Mouse (Mus musculus) layer of hippocampus, postnatal 36 days (tissue): ENCODE results near the gene Rps6. TPM values are rescaled to one million over a fixed set of nuclear protein-coding genes. Genes with fewer than 3 reads are reported as not detected.
"Not testable (repeated sequence)": the region's sequence is repeated elsewhere in the genome, so short reads cannot be mapped to it uniquely, and the experiment has no call there.

Experiments
- DNase-seq, 2 experiments: peaks; one replicate each; pipeline ENCODE4 v3.0.0; 2022
- total RNA-seq, 2 experiments: library from RNA; stranded (reverse); gene quantifications; 2 replicates each; pipeline ENCODE4 v1.2.3; 2021

The Rps6 gene
- total RNA-seq, 2 experiments from 2014 or later = 412 to 432 TPM

GRCm38 (mm10) chr4:86851331-86851730 is 5.9 kb downstream of the Rps6 start:
- no peak for DNase-seq

- DNase-seq = no peak
Measured at GRCm38 (mm10) chr4:86847246-86847645, 10.0 kb downstream of the Rps6 start.

- DNase-seq = no peak
Measured at GRCm38 (mm10) chr4:86845384-86845783, 11.8 kb downstream of the Rps6 start.

GRCm38 (mm10) chr4:86841141-86841540 is 16.1 kb downstream of the Rps6 start:
- DNase-seq = not testable (repeated sequence)

DNA sequence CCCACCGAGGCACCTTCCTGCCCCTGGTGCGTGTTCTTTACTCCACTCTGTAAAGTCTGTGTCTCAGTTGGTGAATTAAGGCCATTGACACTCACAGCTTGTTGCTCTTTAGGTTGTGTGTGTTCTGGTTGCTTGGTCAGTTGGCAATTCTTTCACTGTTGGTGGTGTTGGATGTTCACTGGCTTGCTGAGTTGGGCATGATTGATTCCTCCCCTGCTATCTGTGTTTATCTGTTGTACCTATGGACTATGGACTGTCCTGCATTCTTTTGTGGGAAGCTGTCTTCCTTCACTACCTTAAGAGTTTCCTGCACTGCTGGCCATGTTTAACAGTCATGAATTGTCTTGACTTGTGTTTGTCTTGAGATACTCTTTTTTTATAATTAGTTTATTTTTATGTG is 25.3 kb downstream of the Rps6 start:
- DNase-seq = no peak

- DNase-seq = no peak
Measured at GRCm38 (mm10) chr4:86825143-86825542, 32.1 kb downstream of the Rps6 start.

- peak in 1 of 2 experiments; percentile 10 for DNase-seq
Measured at GRCm38 (mm10) chr4:86823169-86823568, 34.0 kb downstream of the Rps6 start.

DNA sequence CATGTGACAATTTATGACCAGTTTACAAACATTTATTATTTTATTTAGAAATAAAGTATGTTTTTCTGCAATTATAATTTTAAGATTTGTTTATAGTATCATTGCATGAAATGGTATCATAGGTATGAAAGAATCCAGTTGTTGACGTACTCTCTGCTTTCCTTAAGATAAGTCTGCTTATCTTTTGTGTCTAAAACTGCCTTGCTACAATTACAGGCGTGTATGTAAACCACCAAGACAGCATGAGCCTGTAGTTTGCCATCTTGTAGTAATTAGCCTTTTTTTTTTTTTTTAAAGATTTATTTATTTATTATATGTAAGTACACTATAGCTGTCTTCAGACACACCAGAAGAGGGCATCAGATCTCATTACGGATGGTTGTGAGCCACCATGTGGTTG is 42.4 kb downstream of the Rps6 start:
- no peak for DNase-seq

GRCm38 (mm10) chr4:86810604-86811003 is 46.6 kb downstream of the Rps6 start:
- DNase-seq = no peak

Other genes starting within 250 kb of the Rps6 start
- 1 to 10 TPM; 8.0 to 8.2 TPM for gene Haus6, start 245.4 kb downstream of the Rps6 start, total RNA-seq
- gene Plin2, start 187.4 kb downstream of the Rps6 start, total RNA-seq = 10 to 100 TPM; 10.3 to 12.9 TPM
- gene Dennd4c, start 108.9 kb downstream of the Rps6 start, total RNA-seq = 10 to 100 TPM; 10.5 to 11.1 TPM
- gene Acer2, start 17.0 kb upstream of the Rps6 start, total RNA-seq = 1 to 10 TPM; 5.1 to 6.9 TPM